Mouse (Mus musculus) heart, adult 8-10 months (tissue): ENCODE measurements around the gene Gm128. TPM values are rescaled to one million over a fixed set of nuclear protein-coding genes. Genes with fewer than 3 reads are reported as not detected.
A peak's percentile ranks its signal among the peaks of the same experiment; 100 is the strongest.

Experiments
- DNase-seq: peaks from one replicate; pipeline ENCODE4 v3.0.0; 2022; ENCODE audit warnings: low spot score
- total RNA-seq, 4 experiments: library from RNA; stranded (reverse); gene quantifications; 2 replicates each; pipeline ENCODE4 v1.2.4; 2022

Gm128 gene
- not detected for total RNA-seq

GRCm38 (mm10) chr3:95241498-95241897 lies at the start of gene Gm128:
TSS of gene Gm128 (minus strand) at chr3:95241598.
- no peak for DNase-seq

GRCm38 (mm10) chr3:95291041-95291440 lies 49.6 kb upstream of the Gm128 start:
- no peak for DNase-seq

- DNase-seq: no peak
These were observed 48.8 kb upstream of the Gm128 start for GRCm38 (mm10) chr3:95290156-95290555.

GRCm38 (mm10) chr3:95289419-95289818 lies 48.0 kb upstream of the Gm128 start:
- no peak for DNase-seq

- DNase-seq: no peak
These were observed 46.1 kb upstream of the Gm128 start for GRCm38 (mm10) chr3:95287541-95287940.

- peak; percentile 55 for DNase-seq
These were observed 45.1 kb upstream of the Gm128 start for GRCm38 (mm10) chr3:95286510-95286909.

- no peak for DNase-seq
These were observed 44.6 kb upstream of the Gm128 start for GRCm38 (mm10) chr3:95286011-95286410.

GRCm38 (mm10) chr3:95285390-95285789 lies 44.0 kb upstream of the Gm128 start:
- no peak for DNase-seq

- no peak for DNase-seq
These were observed 43.3 kb upstream of the Gm128 start for GRCm38 (mm10) chr3:95284501-95285281.

- no peak for DNase-seq
These were observed 42.7 kb upstream of the Gm128 start for GRCm38 (mm10) chr3:95284062-95284461.

- DNase-seq: peak; percentile 21
These were observed 42.2 kb upstream of the Gm128 start for GRCm38 (mm10) chr3:95283589-95283941.

GRCm38 (mm10) chr3:95282865-95283588 lies 41.6 kb upstream of the Gm128 start:
- peak; percentile 78 for DNase-seq

- peak; percentile 61 for DNase-seq
These were observed 41.0 kb upstream of the Gm128 start for GRCm38 (mm10) chr3:95282381-95282864.

- DNase-seq: peak; percentile 98
These were observed 40.1 kb upstream of the Gm128 start, which contains the start of the genes Mindy1 and Prune1 for GRCm38 (mm10) chr3:95281216-95282126. TSS of gene Mindy1 (plus strand) at chr3:95281345. TSS of gene Prune1 (minus strand) at chr3:95282076.

- no peak for DNase-seq
These were observed 39.3 kb upstream of the Gm128 start for GRCm38 (mm10) chr3:95280747-95281146.

- peak; percentile 37 for DNase-seq
These were observed 35.8 kb upstream of the Gm128 start for GRCm38 (mm10) chr3:95277149-95277551.

GRCm38 (mm10) chr3:95276428-95276934 lies 35.1 kb upstream of the Gm128 start:
- no peak for DNase-seq

- DNase-seq: no peak
These were observed 33.8 kb upstream of the Gm128 start for GRCm38 (mm10) chr3:95275161-95275560.

- DNase-seq: no peak
These were observed 33.1 kb upstream of the Gm128 start for GRCm38 (mm10) chr3:95274453-95274852.

- no peak for DNase-seq
These were observed 32.1 kb upstream of the Gm128 start for GRCm38 (mm10) chr3:95273471-95273870.

GRCm38 (mm10) chr3:95270766-95271364 lies 29.5 kb upstream of the Gm128 start:
- DNase-seq: no peak
